Mouse (Mus musculus) heart, embryonic 13.5 days (tissue): Measurements from ENCODE around the gene Pinlyp. TPM values are rescaled to one million over a fixed set of nuclear protein-coding genes. Genes with fewer than 3 reads are reported as not detected.
"Not testable (repeated sequence)": the region's sequence is repeated elsewhere in the genome, so short reads cannot be mapped to it uniquely, and the experiment has no call there.

Experiments
- ATAC-seq: fragments of 200-750 bp; cut with Nextera tagmentation; 2 replicates; pipeline ENCODE4 v1.8.0; 2017; ENCODE audit warnings: moderate TSS enrichment; ENCODE audit not compliant: insufficient number of reproducible peaks, low FRiP score, low TSS enrichment; ENCODE audit errors: extremely low read depth
- H3K27ac ChIP-seq: fragments of 300-500 bp; sonication (generic); replicated peaks from 2 replicates; pipeline ENCODE4 v1.5.1; 2015; ENCODE audit warnings: moderate library complexity, mild to moderate bottlenecking, inconsistent platforms
- H3K27me3 ChIP-seq: fragments of 300-500 bp; sonication (generic); replicated peaks from 2 replicates; pipeline ENCODE4 v1.6.1; 2015; ENCODE audit warnings: mild to moderate bottlenecking, inconsistent platforms
- H3K36me3 ChIP-seq: fragments of 300-500 bp; sonication (generic); 2 replicates; pipeline ENCODE4 v1.6.1; 2015; ENCODE audit warnings: mild to moderate bottlenecking, inconsistent platforms
- H3K4me1 ChIP-seq: fragments of 300-500 bp; sonication (generic); 2 replicates; pipeline ENCODE4 v1.6.1; 2015; ENCODE audit warnings: inconsistent platforms
- H3K4me2 ChIP-seq: fragments of 300-500 bp; sonication (generic); 2 replicates; pipeline ENCODE4 v1.6.1; 2015; ENCODE audit warnings: inconsistent platforms, mild to moderate bottlenecking, moderate library complexity
- H3K4me3 ChIP-seq: fragments of 300-500 bp; sonication (generic); 2 replicates; pipeline ENCODE4 v1.5.1; 2015; ENCODE audit warnings: moderate library complexity, mild to moderate bottlenecking, inconsistent platforms
- H3K9ac ChIP-seq: fragments of 300-500 bp; sonication (generic); 2 replicates; pipeline ENCODE4 v1.6.1; 2015; ENCODE audit warnings: inconsistent platforms, mild to moderate bottlenecking, moderate library complexity
- H3K9me3 ChIP-seq: fragments of 300-500 bp; sonication (generic); 2 replicates; pipeline ENCODE4 v1.6.1; 2016; ENCODE audit warnings: inconsistent platforms
- WGBS: fragments of 180-500 bp; shearing (Covaris S2); methylation state at CpG from one replicate; pipeline ENCODE4 v1.1.7; 2015; ENCODE audit warnings: mixed read lengths; 5-methylcytosine and 5-hydroxymethylcytosine counted together
- polyA plus RNA-seq: library from polyadenylated mRNA; unstranded; fragments of >200 nt; fragmentation: Nextera tagmentation; extraction: Ambion mirVana; gene quantifications from 2 replicates; pipeline ENCODE4 v1.2.1, GENCODE M21; 2015

The Pinlyp gene
- polyA plus RNA-seq, 1 experiment from 2014 or later = not detected

- not testable (repeated sequence) for H3K4me3 ChIP-seq, H3K27me3 ChIP-seq, H3K27ac ChIP-seq, H3K4me1 ChIP-seq, H3K4me2 ChIP-seq, ATAC-seq, H3K9ac ChIP-seq, H3K9me3 ChIP-seq
- WGBS = 78% methylated on average over 10 of the region's 10 CpGs
- H3K36me3 ChIP-seq = peaks cover 19% of the 10 kb centered on the region
These were observed 25.9 kb downstream of the Pinlyp start for GRCm38 (mm10) chr7:24520054-24520453.

- H3K4me2 ChIP-seq = no peak overlapping the region
- H3K27me3 ChIP-seq = peaks cover 3% of the 10 kb centered on the region; the same call in 1 of the 2 replicates
- no peak overlapping the region for H3K4me3 ChIP-seq
- H3K4me1 ChIP-seq = no peaks in the 10 kb centered on the region
- no peaks in the 10 kb centered on the region for H3K9me3 ChIP-seq
- 59% methylated on average over 3 of the region's 3 CpGs for WGBS
- peaks cover 23% of the 10 kb centered on the region for H3K36me3 ChIP-seq
- H3K27ac ChIP-seq = no peak overlapping the region
- ATAC-seq = no peak
- H3K9ac ChIP-seq = no peak overlapping the region
These were observed 26.8 kb downstream of the Pinlyp start for GRCm38 (mm10) chr7:24519130-24519529.

- H3K27me3 ChIP-seq = no peaks in the 10 kb centered on the region
- no peak overlapping the region for H3K4me2 ChIP-seq
- H3K4me1 ChIP-seq = no peaks in the 10 kb centered on the region
- WGBS = 58% methylated on average over 6 of the region's 6 CpGs
- H3K4me3 ChIP-seq = no peak overlapping the region
- H3K9ac ChIP-seq = no peak overlapping the region
- H3K9me3 ChIP-seq = no peaks in the 10 kb centered on the region
- H3K36me3 ChIP-seq = peaks cover 23% of the 10 kb centered on the region
- ATAC-seq = no peak
- H3K27ac ChIP-seq = no peak overlapping the region
These were observed 28.3 kb downstream of the Pinlyp start for GRCm38 (mm10) chr7:24517654-24518053.

- Histone ChIP-seq H3K9me3 (no peaks in the 10 kb centered on the region), H3K4me2 (no peak overlapping the region), H3K4me3 (no peak overlapping the region), H3K27ac (no peak overlapping the region), H3K4me1 (no peaks in the 10 kb centered on the region), H3K36me3 (peaks cover 23% of the 10 kb centered on the region), H3K9ac (no peak overlapping the region), H3K27me3 (no peaks in the 10 kb centered on the region)
- no peak for ATAC-seq
- 50% methylated on average over 5 of the region's 5 CpGs for WGBS
These were observed 28.8 kb downstream of the Pinlyp start for GRCm38 (mm10) chr7:24517077-24517476.

GRCm38 (mm10) chr7:24516319-24516718 lies 29.6 kb downstream of the Pinlyp start:
- not testable (repeated sequence) for H3K9ac ChIP-seq, H3K4me1 ChIP-seq, H3K9me3 ChIP-seq, H3K4me2 ChIP-seq, ATAC-seq, H3K27me3 ChIP-seq, H3K27ac ChIP-seq, H3K4me3 ChIP-seq
- peaks cover 23% of the 10 kb centered on the region for H3K36me3 ChIP-seq
- WGBS = 60% methylated on average over 8 of the region's 8 CpGs

- WGBS = 88% methylated on average over 7 of the region's 7 CpGs
- Histone ChIP-seq H3K27me3 (no peaks in the 10 kb centered on the region), H3K4me3 (no peak within 1 kb of the TSS), H3K9ac (no peak within 1 kb of the TSS), H3K4me1 (peaks cover 11% of the 10 kb centered on the region), H3K36me3 (peaks cover 26% of the 10 kb centered on the region), H3K27ac (no peak within 1 kb of the TSS), H3K9me3 (no peaks in the 10 kb centered on the region), H3K4me2 (no peak within 1 kb of the TSS)
- no peak for ATAC-seq
These were observed 33.6 kb downstream of the Pinlyp start, which contains the start of gene AC161166.1 for GRCm38 (mm10) chr7:24512355-24512754. TSS of gene AC161166.1 (minus strand) at chr7:24512455.

GRCm38 (mm10) chr7:24507726-24508114 lies 38.2 kb downstream of the Pinlyp start:
- Histone ChIP-seq H3K27ac (peak overlapping the region; percentile 99), H3K36me3 (peaks cover 3% of the 10 kb centered on the region), H3K9ac (peak overlapping the region; percentile 95), H3K27me3 (peaks cover 17% of the 10 kb centered on the region), H3K4me2 (peak overlapping the region; percentile 88), H3K9me3 (no peaks in the 10 kb centered on the region), H3K4me1 (peaks cover 37% of the 10 kb centered on the region), H3K4me3 (peak overlapping the region; percentile 76)
- ATAC-seq = no peak
- WGBS = 2% methylated on average over 20 of the region's 20 CpGs

GRCm38 (mm10) chr7:24506838-24507725 lies 38.8 kb downstream of the Pinlyp start, which contains the start of gene Zfp428:
TSS of gene Zfp428 (plus strand) at chr7:24507006.
- Histone ChIP-seq H3K4me2 (peak within 1 kb of the TSS; percentile 88), H3K27ac (peak within 1 kb of the TSS; percentile 99), H3K36me3 (peaks cover 3% of the 10 kb centered on the region), H3K27me3 (peaks cover 24% of the 10 kb centered on the region), H3K4me1 (peaks cover 37% of the 10 kb centered on the region), H3K4me3 (peak within 1 kb of the TSS; percentile 76), H3K9ac (peak within 1 kb of the TSS; percentile 95), H3K9me3 (no peaks in the 10 kb centered on the region)
- WGBS = under 1% methylated on average over 74 of the region's 84 CpGs
- ATAC-seq = peak; percentile 70

GRCm38 (mm10) chr7:24506476-24506837 lies 39.5 kb downstream of the Pinlyp start:
- Histone ChIP-seq H3K27ac (peak overlapping the region; percentile 99), H3K4me1 (peaks cover 37% of the 10 kb centered on the region), H3K9me3 (no peaks in the 10 kb centered on the region), H3K36me3 (peaks cover 3% of the 10 kb centered on the region), H3K4me3 (peak overlapping the region; percentile 76), H3K27me3 (peaks cover 30% of the 10 kb centered on the region), H3K9ac (peak overlapping the region; percentile 95), H3K4me2 (peak overlapping the region; percentile 88)
- WGBS = 2% methylated on average over 12 of the region's 12 CpGs
- ATAC-seq = no peak

- peaks cover 3% of the 10 kb centered on the region for H3K36me3 ChIP-seq
- H3K27me3 ChIP-seq = peaks cover 34% of the 10 kb centered on the region
- H3K4me3 ChIP-seq = peak overlapping the region; percentile 76
- WGBS = 3% methylated on average over 3 of the region's 3 CpGs
- peak overlapping the region; percentile 88 for H3K4me2 ChIP-seq
- peak overlapping the region; percentile 95 for H3K9ac ChIP-seq
- H3K9me3 ChIP-seq = no peaks in the 10 kb centered on the region; the same call in 1 of the 2 replicates
- no peak for ATAC-seq
- H3K4me1 ChIP-seq = peaks cover 37% of the 10 kb centered on the region
- H3K27ac ChIP-seq = peak overlapping the region; percentile 99
These were observed 39.9 kb downstream of the Pinlyp start for GRCm38 (mm10) chr7:24506065-24506459.

GRCm38 (mm10) chr7:24505447-24506064 lies 40.4 kb downstream of the Pinlyp start:
- 31% methylated on average over 15 of the region's 15 CpGs for WGBS
- no peak for ATAC-seq
- peaks cover 38% of the 10 kb centered on the region for H3K4me1 ChIP-seq
- peaks cover 39% of the 10 kb centered on the region for H3K27me3 ChIP-seq
- peak overlapping the region; percentile 88 for H3K4me2 ChIP-seq
- H3K4me3 ChIP-seq = peak overlapping the region; percentile 76
- no peaks in the 10 kb centered on the region; the same call in 1 of the 2 replicates for H3K9me3 ChIP-seq
- peak overlapping the region; percentile 99 for H3K27ac ChIP-seq
- H3K36me3 ChIP-seq = peaks cover under 1% of the 10 kb centered on the region
- peak overlapping the region; percentile 29; the same call in 1 of the 2 replicates for H3K9ac ChIP-seq
